Mouse (Mus musculus) limb, embryonic 11.5 days (tissue): ENCODE measurements around the gene Ptgs1. TPM values are rescaled to one million over a fixed set of nuclear protein-coding genes. Genes with fewer than 3 reads are reported as not detected.

Experiments used
- polyA plus RNA-seq: library from polyadenylated mRNA; unstranded; fragments of >200 nt; fragmentation: Nextera tagmentation; extraction: Ambion mirVana; gene quantifications from 2 replicates; pipeline ENCODE4 v1.2.1, GENCODE M21; 2014

Ptgs1 gene
- polyA plus RNA-seq, 1 experiment from 2014 or later = 4.0 TPM

Other genes with a start within 250 kb of the Ptgs1 start
- gene Ndufa8, start 181.0 kb upstream of the Ptgs1 start, polyA plus RNA-seq = 195 and 196 TPM in 2 replicates
- gene Morn5, start 181.0 kb upstream of the Ptgs1 start, polyA plus RNA-seq = not detected in 2 replicates
- 0.62 and 0.83 TPM in 2 replicates for gene Lhx6, start 125.0 kb upstream of the Ptgs1 start, polyA plus RNA-seq
- 26.5 and 31.1 TPM in 2 replicates for gene Mrrf, start 94.0 kb upstream of the Ptgs1 start, polyA plus RNA-seq
- gene Rbm18, start 93.7 kb upstream of the Ptgs1 start, polyA plus RNA-seq = 88.5 and 92.6 TPM in 2 replicates
- gene Olfr338, start 143.1 kb downstream of the Ptgs1 start, polyA plus RNA-seq = not detected in 2 replicates
- gene Olfr339, start 188.5 kb downstream of the Ptgs1 start, polyA plus RNA-seq = not detected in 2 replicates
- not detected in 2 replicates for gene Olfr340, start 222.2 kb downstream of the Ptgs1 start, polyA plus RNA-seq